Mouse (Mus musculus) cerebellum, adult 8-10 months (tissue): ENCODE measurements around the gene Mpeg1.

Source experiments
- DNase-seq: peaks from one replicate; pipeline ENCODE4 v3.0.0; 2022

Gene Mpeg1

GRCm38 (mm10) chr19:12460282-12461249 is at the start of gene Mpeg1:
TSS of gene Mpeg1 (plus strand) at chr19:12460779.
- no peak for DNase-seq

GRCm38 (mm10) chr19:12413737-12414136 is 46.8 kb upstream of the Mpeg1 start:
- DNase-seq, result no peak

- DNase-seq, result no peak
Observed at GRCm38 (mm10) chr19:12417361-12417760, 43.2 kb upstream of the Mpeg1 start, which contains the start of gene Olfr1441. TSS of gene Olfr1441 (plus strand) at chr19:12417433.

GRCm38 (mm10) chr19:12418312-12418711 is 42.3 kb upstream of the Mpeg1 start:
- DNase-seq, result no peak

GRCm38 (mm10) chr19:12420555-12420954 is 40.0 kb upstream of the Mpeg1 start:
- DNase-seq, result no peak

GRCm38 (mm10) chr19:12421680-12422079 is 38.9 kb upstream of the Mpeg1 start:
- no peak for DNase-seq

GRCm38 (mm10) chr19:12427101-12427500 is 33.5 kb upstream of the Mpeg1 start:
- no peak for DNase-seq

- DNase-seq, result no peak
Observed at GRCm38 (mm10) chr19:12427605-12428004, 33.0 kb upstream of the Mpeg1 start, which contains the start of gene Pfpl. TSS of gene Pfpl (plus strand) at chr19:12427905.

- peak; percentile 11 for DNase-seq
Observed at GRCm38 (mm10) chr19:12433033-12433432, 27.5 kb upstream of the Mpeg1 start.

GRCm38 (mm10) chr19:12435011-12435416 is 25.6 kb upstream of the Mpeg1 start:
- no peak for DNase-seq

GRCm38 (mm10) chr19:12435750-12436524 is 24.6 kb upstream of the Mpeg1 start:
- no peak for DNase-seq

- no peak for DNase-seq
Observed at GRCm38 (mm10) chr19:12439581-12439980, 21.0 kb upstream of the Mpeg1 start.

- DNase-seq, result no peak
Observed at GRCm38 (mm10) chr19:12440103-12440725, 20.4 kb upstream of the Mpeg1 start.

- no peak for DNase-seq
Observed at GRCm38 (mm10) chr19:12442560-12442959, 18.0 kb upstream of the Mpeg1 start.

- no peak for DNase-seq
Observed at GRCm38 (mm10) chr19:12445014-12445413, 15.6 kb upstream of the Mpeg1 start.

- no peak for DNase-seq
Observed at GRCm38 (mm10) chr19:12457401-12458066, 3.0 kb upstream of the Mpeg1 start.

GRCm38 (mm10) chr19:12459516-12459915 is 1.1 kb upstream of the Mpeg1 start:
- no peak for DNase-seq

GRCm38 (mm10) chr19:12462851-12463721 is 2.5 kb downstream of the Mpeg1 start:
- DNase-seq, result no peak

GRCm38 (mm10) chr19:12463722-12464035 is 3.1 kb downstream of the Mpeg1 start:
- DNase-seq, result no peak

GRCm38 (mm10) chr19:12464127-12464526 is 3.5 kb downstream of the Mpeg1 start:
- no peak for DNase-seq

- no peak for DNase-seq
Observed at GRCm38 (mm10) chr19:12464674-12465073, 4.1 kb downstream of the Mpeg1 start.
